Mouse (Mus musculus): Measurements from ENCODE around the gene Lrpap1.

- no peak for TF ChIP-seq CTCF (IDR thresholded peaks at IDR 0.05; ENCODE audit: borderline replicate concordance, insufficient read depth, low read depth, low read length)
- TF ChIP-seq POLR2A (IDR thresholded peaks at IDR 0.05; ENCODE audit: borderline replicate concordance, insufficient read depth, low read length) = no peak
Observed at GRCm38 (mm10) chr5:35054628-35055027, 50.9 kb downstream of the Lrpap1 start.
